Mouse (Mus musculus) gastrocnemius, adult 2 months (tissue): ENCODE results near the gene Arnt2. TPM values are rescaled to one million over a fixed set of nuclear protein-coding genes. Genes with fewer than 3 reads are reported as not detected.

Source experiments
- DNase-seq: peaks from one replicate; pipeline ENCODE4 v3.0.0; 2022
- H3K27ac ChIP-seq: fragments of 200-600 bp; 2 replicates; pipeline ENCODE4 v1.8.1; 2022; ENCODE audit warnings: mild to moderate bottlenecking
- H3K4me3 ChIP-seq: fragments of 200-600 bp; 2 replicates; pipeline ENCODE4 v1.8.1; 2022; ENCODE audit warnings: mild to moderate bottlenecking, moderate library complexity
- CTCF ChIP-seq: fragments of 200-600 bp; IDR thresholded peaks from 2 replicates; pipeline ENCODE4 v1.8.1; 2022; ENCODE audit warnings: antibody characterized with exemption, mild to moderate bottlenecking, moderate library complexity
- intact Hi-C: fragments of 180-260 bp; cut with DNase I; formaldehyde crosslinking; loops from one replicate; pipeline ENCODE4 v1.15.1; 2025
- total RNA-seq, 2 experiments: library from RNA; stranded (reverse); gene quantifications; 2 replicates each; pipeline ENCODE4 v1.2.3; 2021

The Arnt2 gene
- total RNA-seq, 2 experiments from 2014 or later, result 0.46 to 0.86 TPM

- Histone ChIP-seq H3K27ac (no peak overlapping the region), H3K4me3 (no peak overlapping the region)
- intact Hi-C loops, result no loop called here
- no peak for TF ChIP-seq CTCF
- no peak for DNase-seq
Measured at GRCm38 (mm10) chr7:84329174-84329583, 80.8 kb downstream of the Arnt2 start.

GRCm38 (mm10) chr7:84328770-84329169 lies 81.2 kb downstream of the Arnt2 start:
- Histone ChIP-seq H3K4me3 (no peak overlapping the region), H3K27ac (no peak overlapping the region)
- intact Hi-C loops, result no loop called here
- TF ChIP-seq CTCF, result no peak
- no peak for DNase-seq

GRCm38 (mm10) chr7:84325570-84326328 lies 84.2 kb downstream of the Arnt2 start:
- H3K4me3 ChIP-seq, result no peak overlapping the region
- DNase-seq, result no peak
- TF ChIP-seq CTCF, result no peak
- peak overlapping the region; percentile 5; the same call in 1 of the 2 replicates for H3K27ac ChIP-seq
- intact Hi-C loops, result no loop called here

GRCm38 (mm10) chr7:84321542-84321941 lies 88.4 kb downstream of the Arnt2 start:
- H3K4me3 ChIP-seq, result no peak overlapping the region
- no peak for DNase-seq
- TF ChIP-seq CTCF, result no peak
- intact Hi-C loops, result no loop called here
- no peak overlapping the region for H3K27ac ChIP-seq

GRCm38 (mm10) chr7:84315353-84316003 lies 94.5 kb downstream of the Arnt2 start:
- TF ChIP-seq CTCF, result peak; percentile 11; the same call in 1 of the 2 replicates
- H3K4me3 ChIP-seq, result no peak overlapping the region
- intact Hi-C loops, result no loop called here
- DNase-seq, result no peak
- no peak overlapping the region for H3K27ac ChIP-seq

- no peak for TF ChIP-seq CTCF
- Histone ChIP-seq H3K4me3 (no peak overlapping the region), H3K27ac (no peak overlapping the region)
- DNase-seq, result no peak
- intact Hi-C loops, result no loop called here
Measured at GRCm38 (mm10) chr7:84314742-84315141, 95.2 kb downstream of the Arnt2 start.

GRCm38 (mm10) chr7:84311624-84312023 lies 98.4 kb downstream of the Arnt2 start:
- no peak overlapping the region for H3K4me3 ChIP-seq
- H3K27ac ChIP-seq, result no peak overlapping the region
- no peak for TF ChIP-seq CTCF
- no peak for DNase-seq
- intact Hi-C loops, result no loop called here

GRCm38 (mm10) chr7:84310909-84311311 lies 99.1 kb downstream of the Arnt2 start:
- Histone ChIP-seq H3K27ac (no peak overlapping the region), H3K4me3 (no peak overlapping the region)
- intact Hi-C loops, result no loop called here
- no peak for TF ChIP-seq CTCF
- no peak for DNase-seq

- DNase-seq, result no peak
- intact Hi-C loops, result no loop called here
- no peak overlapping the region for H3K4me3 ChIP-seq
- no peak overlapping the region for H3K27ac ChIP-seq
- TF ChIP-seq CTCF, result no peak
Measured at GRCm38 (mm10) chr7:84307329-84307925, 102.5 kb downstream of the Arnt2 start.

- no peak for DNase-seq
- no peak overlapping the region for H3K4me3 ChIP-seq
- no peak for TF ChIP-seq CTCF
- H3K27ac ChIP-seq, result no peak overlapping the region
- intact Hi-C loops, result no loop called here
Measured at GRCm38 (mm10) chr7:84300261-84300660, 109.7 kb downstream of the Arnt2 start.

GRCm38 (mm10) chr7:84299601-84300000 lies 110.4 kb downstream of the Arnt2 start:
- Histone ChIP-seq H3K4me3 (no peak overlapping the region), H3K27ac (no peak overlapping the region)
- TF ChIP-seq CTCF, result no peak
- peak; percentile 27 for DNase-seq
- intact Hi-C loops, result no loop called here

- DNase-seq, result peak; percentile 64
- no peak for TF ChIP-seq CTCF
- intact Hi-C loops, result no loop called here
- Histone ChIP-seq H3K4me3 (no peak overlapping the region), H3K27ac (peak overlapping the region; percentile 66)
Measured at GRCm38 (mm10) chr7:84293054-84293453, 116.9 kb downstream of the Arnt2 start.

GRCm38 (mm10) chr7:84287226-84287587 lies 122.8 kb downstream of the Arnt2 start:
- DNase-seq, result no peak
- intact Hi-C loops, result no loop called here
- H3K4me3 ChIP-seq, result no peak overlapping the region
- no peak for TF ChIP-seq CTCF
- H3K27ac ChIP-seq, result no peak overlapping the region
